Mouse (Mus musculus): Measurements from ENCODE around the gene Ppp1r21.

GRCm38 (mm10) chr17:88583411-88583810, 53.5 kb downstream of the Ppp1r21 start:
- TF ChIP-seq POLR2A (IDR thresholded peaks at IDR 0.05; ENCODE audit: borderline replicate concordance, extremely low read depth, low read depth, low read length) = no peak
- TF ChIP-seq CTCF (IDR thresholded peaks at IDR 0.05; ENCODE audit: insufficient read depth, low read length) = no peak
